Mouse (Mus musculus) limb, embryonic 13.5 days (tissue): ENCODE data around the gene Skil. TPM values are rescaled to one million over a fixed set of nuclear protein-coding genes. Genes with fewer than 3 reads are reported as not detected.

Experiments used
- ATAC-seq: fragments of 200-750 bp; cut with Nextera tagmentation; 2 replicates; pipeline ENCODE4 v1.8.0; 2017; ENCODE audit warnings: low read depth, moderate number of reproducible peaks, moderate TSS enrichment; ENCODE audit not compliant: low FRiP score
- H3K27ac ChIP-seq: fragments of 300-500 bp; sonication (generic); 2 replicates; pipeline ENCODE4 v1.5.1; 2015; ENCODE audit warnings: inconsistent platforms, mild to moderate bottlenecking, moderate library complexity
- H3K27me3 ChIP-seq: fragments of 300-500 bp; sonication (generic); 2 replicates; pipeline ENCODE4 v1.6.1; 2015; ENCODE audit warnings: mild to moderate bottlenecking, inconsistent platforms
- H3K36me3 ChIP-seq: fragments of 300-500 bp; sonication (generic); 2 replicates; pipeline ENCODE4 v1.6.1; 2015; ENCODE audit warnings: inconsistent platforms, mild to moderate bottlenecking, moderate library complexity
- H3K4me1 ChIP-seq: fragments of 300-500 bp; sonication (generic); 2 replicates; pipeline ENCODE4 v1.6.1; 2015; ENCODE audit warnings: inconsistent platforms
- H3K4me2 ChIP-seq: fragments of 300-500 bp; sonication (generic); replicated peaks from 2 replicates; pipeline ENCODE4 v1.6.1; 2015; ENCODE audit warnings: inconsistent platforms, mild to moderate bottlenecking, moderate library complexity
- H3K4me3 ChIP-seq: fragments of 300-500 bp; sonication (generic); 2 replicates; pipeline ENCODE4 v1.5.1; 2015; ENCODE audit warnings: moderate library complexity, mild to moderate bottlenecking, inconsistent platforms
- H3K9ac ChIP-seq: fragments of 300-500 bp; sonication (generic); 2 replicates; pipeline ENCODE4 v1.6.1; 2015; ENCODE audit warnings: mild to moderate bottlenecking, inconsistent platforms
- H3K9me3 ChIP-seq: fragments of 300-500 bp; sonication (generic); 2 replicates; pipeline ENCODE4 v1.6.1; 2016; ENCODE audit warnings: inconsistent platforms
- WGBS: fragments of 180-500 bp; shearing (Covaris S2); methylation state at CpG from one replicate; pipeline ENCODE4 v1.1.7; 2015; 5-methylcytosine and 5-hydroxymethylcytosine counted together
- polyA plus RNA-seq: library from polyadenylated mRNA; unstranded; fragments of >200 nt; fragmentation: Nextera tagmentation; extraction: Ambion mirVana; gene quantifications from 2 replicates; pipeline ENCODE4 v1.2.1, GENCODE M21; 2015

Skil gene
- 27.2 and 30.2 TPM in 2 replicates for polyA plus RNA-seq

DNA sequence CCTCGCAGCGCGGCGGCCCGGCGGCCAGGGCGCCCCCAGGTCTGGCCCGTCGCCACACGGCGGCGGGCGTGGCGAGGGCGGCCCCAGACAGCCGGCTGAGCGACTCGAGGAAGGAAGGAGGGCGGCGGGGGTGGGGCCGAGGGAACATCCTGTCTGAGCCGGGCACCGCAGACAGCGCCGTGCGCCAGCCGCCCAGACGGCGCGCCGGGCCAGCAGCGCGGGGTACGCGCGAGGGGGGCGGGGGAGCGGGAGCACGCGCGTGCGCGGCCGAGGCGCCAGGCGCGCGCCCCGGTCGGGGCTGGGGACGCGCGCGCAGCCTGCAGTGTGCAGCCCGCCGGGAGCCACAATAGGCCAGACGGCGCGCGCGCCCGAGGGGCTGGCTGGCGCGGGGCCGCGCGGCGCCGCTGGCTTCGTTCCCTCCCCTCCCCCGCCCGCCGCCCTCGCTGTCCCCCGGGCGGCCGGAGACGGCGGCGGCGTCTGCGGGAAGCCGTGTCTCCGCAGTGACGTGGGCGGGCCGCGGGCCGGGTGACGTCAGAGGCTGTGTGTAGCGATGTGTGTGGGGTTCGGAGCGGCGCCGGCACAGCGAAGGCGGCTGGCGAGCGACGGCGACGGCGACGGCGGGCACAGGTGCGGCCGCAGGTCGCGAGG is at the start of gene Skil:
TSS of gene Skil (plus strand) at position 528 of the 648 bp plus-strand sequence.
- no peaks in the 10 kb centered on the region for H3K27me3 ChIP-seq
- peak within 1 kb of the TSS; percentile 97 for H3K4me3 ChIP-seq
- peak; percentile 96 for ATAC-seq
- H3K27ac ChIP-seq: peak within 1 kb of the TSS; percentile 99
- H3K4me2 ChIP-seq: peak within 1 kb of the TSS; percentile 79
- H3K36me3 ChIP-seq: peaks cover 8% of the 10 kb centered on the region; the same call in 1 of the 2 replicates
- WGBS: under 1% methylated on average over 70 of the region's 109 CpGs
- no peaks in the 10 kb centered on the region for H3K9me3 ChIP-seq
- peak within 1 kb of the TSS; percentile 94 for H3K9ac ChIP-seq
- H3K4me1 ChIP-seq: peaks cover 31% of the 10 kb centered on the region

DNA sequence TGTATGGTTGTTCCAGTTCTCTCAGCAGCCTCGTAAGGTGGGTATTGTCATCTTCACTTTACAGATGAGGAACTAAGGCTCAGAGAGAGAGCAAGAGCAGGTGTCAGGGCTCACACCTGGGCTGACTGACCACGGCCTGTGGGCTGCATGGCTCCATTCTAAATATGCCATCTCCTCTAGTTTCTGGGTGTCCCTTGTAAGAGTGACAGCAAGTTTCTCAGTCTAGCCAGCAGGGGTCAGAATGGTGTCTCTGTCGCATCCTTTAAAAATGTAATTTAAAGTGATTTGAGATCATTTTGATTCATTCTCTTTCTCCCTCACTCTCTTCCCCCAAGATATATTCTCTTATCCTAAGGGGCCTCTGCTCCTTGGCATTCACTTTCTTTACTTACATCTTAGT is 47.6 kb upstream of the Skil start:
- H3K9ac ChIP-seq: no peak overlapping the region
- no peaks in the 10 kb centered on the region for H3K4me1 ChIP-seq
- no peak overlapping the region for H3K27ac ChIP-seq
- H3K9me3 ChIP-seq: no peaks in the 10 kb centered on the region
- H3K4me2 ChIP-seq: no peak overlapping the region
- peaks cover 51% of the 10 kb centered on the region for H3K36me3 ChIP-seq
- no peak overlapping the region for H3K4me3 ChIP-seq
- ATAC-seq: no peak
- 73% methylated on average over 3 of the region's 3 CpGs for WGBS
- H3K27me3 ChIP-seq: no peaks in the 10 kb centered on the region

DNA sequence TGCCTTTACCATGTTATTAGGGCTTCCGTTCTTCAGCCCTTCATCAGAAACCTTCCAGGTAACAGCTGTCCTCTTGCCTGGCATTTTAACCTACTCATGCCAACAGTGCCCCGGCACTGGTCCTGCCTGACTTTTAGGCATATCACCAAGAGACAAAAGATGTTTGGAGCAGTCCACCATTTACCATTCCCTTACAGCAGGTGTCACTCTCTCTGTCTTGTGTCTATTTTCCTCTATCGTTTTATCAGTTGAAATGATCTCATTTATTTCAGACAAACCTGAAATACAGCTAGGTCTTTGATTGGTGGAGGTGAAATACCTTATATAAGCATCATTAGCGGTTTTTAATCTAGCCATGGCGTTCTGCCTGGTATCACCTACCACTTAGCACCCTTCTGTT is 45.8 kb upstream of the Skil start:
- Histone ChIP-seq H3K9me3 (no peaks in the 10 kb centered on the region), H3K27me3 (no peaks in the 10 kb centered on the region), H3K36me3 (peaks cover 44% of the 10 kb centered on the region), H3K27ac (no peak overlapping the region), H3K4me1 (no peaks in the 10 kb centered on the region), H3K9ac (no peak overlapping the region), H3K4me3 (no peak overlapping the region), H3K4me2 (no peak overlapping the region)
- WGBS: 91% methylated on average over 5 of the region's 5 CpGs
- ATAC-seq: no peak

DNA sequence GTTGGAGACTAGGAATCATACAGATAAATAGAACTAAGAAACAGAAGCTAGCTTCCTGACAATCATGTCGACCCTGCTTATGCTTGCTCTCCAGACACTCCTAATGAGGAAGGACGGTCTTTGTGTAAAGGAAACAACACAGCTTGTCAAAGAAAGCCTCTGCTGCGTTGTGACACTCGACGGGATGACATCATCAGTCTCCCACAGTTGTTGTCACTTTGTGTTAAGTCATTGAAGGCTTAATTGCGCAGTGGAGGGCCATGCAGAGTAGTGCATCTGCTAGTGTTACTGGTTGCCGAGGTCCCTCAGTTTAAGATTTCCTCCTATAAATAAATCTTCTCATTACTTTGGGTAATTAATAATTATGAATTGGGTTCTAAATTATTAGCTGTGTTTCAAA is 44.5 kb upstream of the Skil start:
- Histone ChIP-seq H3K4me3 (no peak overlapping the region), H3K4me2 (no peak overlapping the region), H3K27me3 (no peaks in the 10 kb centered on the region), H3K9ac (no peak overlapping the region), H3K9me3 (no peaks in the 10 kb centered on the region), H3K4me1 (no peaks in the 10 kb centered on the region), H3K36me3 (peaks cover 44% of the 10 kb centered on the region), H3K27ac (no peak overlapping the region)
- WGBS: 84% methylated on average over 7 of the region's 7 CpGs
- ATAC-seq: no peak

DNA sequence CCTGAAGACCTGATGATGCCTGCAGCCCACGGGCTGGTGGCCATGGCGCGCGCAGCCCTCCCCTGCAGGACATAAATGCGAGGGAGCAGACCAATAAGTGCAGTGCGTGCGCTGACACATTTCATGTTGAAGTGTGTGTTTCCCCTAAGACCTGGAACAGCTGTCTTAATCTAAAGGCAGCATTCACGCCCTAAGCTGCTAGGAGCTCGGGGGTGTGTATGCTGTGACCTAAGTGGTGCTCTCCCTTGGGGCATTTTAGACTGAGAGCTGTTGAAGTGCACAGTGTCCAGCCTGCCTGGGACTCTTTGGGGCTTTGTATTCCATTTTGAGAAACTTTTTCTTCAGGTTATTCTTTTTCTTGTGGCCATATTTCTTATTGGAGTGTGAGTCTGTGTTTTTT is 43.1 kb upstream of the Skil start:
- 77% methylated on average over 9 of the region's 9 CpGs for WGBS
- no peak overlapping the region for H3K9ac ChIP-seq

GRCm38 (mm10) chr3:31053191-31053590 is 41.7 kb upstream of the Skil start:
- Histone ChIP-seq H3K4me1 (no peaks in the 10 kb centered on the region), H3K36me3 (peaks cover 33% of the 10 kb centered on the region), H3K9ac (no peak overlapping the region), H3K27ac (no peak overlapping the region), H3K9me3 (no peaks in the 10 kb centered on the region), H3K4me3 (no peak overlapping the region), H3K27me3 (no peaks in the 10 kb centered on the region), H3K4me2 (no peak overlapping the region)
- no peak for ATAC-seq
- 97% methylated on average over 9 of the region's 9 CpGs for WGBS

More for the DNA sequence above, 43.1 kb upstream of the Skil start:
- H3K4me2 ChIP-seq: no peak overlapping the region
- peaks cover 44% of the 10 kb centered on the region for H3K36me3 ChIP-seq
- no peak overlapping the region for H3K27ac ChIP-seq
- H3K4me3 ChIP-seq: no peak overlapping the region
- H3K27me3 ChIP-seq: no peaks in the 10 kb centered on the region
- H3K4me1 ChIP-seq: no peaks in the 10 kb centered on the region
- ATAC-seq: no peak
- H3K9me3 ChIP-seq: no peaks in the 10 kb centered on the region

- ATAC-seq: no peak
- Histone ChIP-seq H3K9ac (no peak overlapping the region), H3K4me2 (no peak overlapping the region), H3K4me3 (no peak overlapping the region), H3K27ac (no peak overlapping the region), H3K9me3 (no peaks in the 10 kb centered on the region), H3K36me3 (peaks cover 21% of the 10 kb centered on the region), H3K27me3 (no peaks in the 10 kb centered on the region), H3K4me1 (no peaks in the 10 kb centered on the region)
- WGBS: 92% methylated on average over 8 of the region's 8 CpGs
These were observed 40.0 kb upstream of the Skil start for GRCm38 (mm10) chr3:31054888-31055287.

- H3K27me3 ChIP-seq: no peaks in the 10 kb centered on the region
- peak overlapping the region; percentile 47 for H3K4me3 ChIP-seq
- no peaks in the 10 kb centered on the region for H3K9me3 ChIP-seq
- ATAC-seq: peak; percentile 75
- peak overlapping the region; percentile 60 for H3K4me2 ChIP-seq
- 25% methylated on average over 17 of the region's 17 CpGs for WGBS
- peak overlapping the region; percentile 50; the same call in 1 of the 2 replicates for H3K9ac ChIP-seq
- no peaks in the 10 kb centered on the region for H3K4me1 ChIP-seq
- H3K36me3 ChIP-seq: peaks cover 14% of the 10 kb centered on the region
- H3K27ac ChIP-seq: no peak overlapping the region
These were observed 38.7 kb upstream of the Skil start for GRCm38 (mm10) chr3:31056047-31056650.

DNA sequence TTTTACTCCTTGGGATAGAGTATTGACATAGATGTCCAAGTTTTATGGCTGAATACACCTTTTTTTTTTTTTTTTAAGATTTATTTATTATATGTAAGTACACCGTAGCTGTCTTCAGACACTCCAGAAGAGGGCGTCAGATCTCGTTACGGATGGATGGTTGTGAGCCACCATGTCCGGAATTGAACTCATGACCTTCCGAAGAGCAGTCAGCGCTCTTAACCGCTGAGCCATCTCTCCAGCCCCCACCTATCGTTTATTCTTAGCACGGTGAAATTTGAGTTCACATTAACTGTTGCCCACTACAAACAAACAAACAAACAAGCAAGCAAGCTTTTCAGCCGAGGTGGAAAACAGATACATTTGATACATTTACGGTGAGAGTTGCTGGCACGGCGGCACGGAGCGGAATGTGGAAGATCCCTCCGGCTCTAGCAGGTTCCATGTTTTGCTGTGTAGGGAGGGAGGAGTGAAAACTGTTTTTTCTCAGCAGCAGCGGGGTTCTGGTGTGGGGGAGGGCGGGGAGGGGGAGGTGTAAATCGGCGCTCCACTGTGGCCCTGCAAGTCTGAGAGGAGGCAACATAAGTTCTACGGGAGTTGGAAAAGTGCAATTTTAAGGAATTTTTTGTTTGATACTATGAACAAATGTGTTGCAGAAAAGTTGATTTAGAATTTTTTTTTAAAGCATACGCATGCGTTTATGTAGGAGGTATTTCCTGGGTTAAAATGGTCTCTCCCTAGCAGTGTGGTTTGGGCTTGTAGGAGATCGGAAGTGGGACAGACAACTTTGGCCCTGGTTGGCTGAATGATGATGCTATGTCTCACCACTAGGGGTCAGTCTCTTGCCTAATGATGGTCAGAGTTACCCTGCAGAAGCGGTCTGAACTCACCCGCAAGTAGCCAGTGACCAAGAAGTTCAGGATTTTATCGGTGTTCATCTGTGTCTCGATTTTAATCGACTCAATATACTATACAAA is 37.9 kb upstream of the Skil start:
- WGBS: 2% methylated on average over 30 of the region's 30 CpGs
- Histone ChIP-seq H3K4me2 (peak overlapping the region; percentile 60), H3K27ac (peak overlapping the region; percentile 35; the same call in 1 of the 2 replicates), H3K9me3 (no peaks in the 10 kb centered on the region), H3K9ac (peak overlapping the region; percentile 50; the same call in 1 of the 2 replicates), H3K27me3 (no peaks in the 10 kb centered on the region), H3K4me3 (peak overlapping the region; percentile 47), H3K36me3 (peaks cover 8% of the 10 kb centered on the region), H3K4me1 (no peaks in the 10 kb centered on the region)
- peak; percentile 87 for ATAC-seq

DNA sequence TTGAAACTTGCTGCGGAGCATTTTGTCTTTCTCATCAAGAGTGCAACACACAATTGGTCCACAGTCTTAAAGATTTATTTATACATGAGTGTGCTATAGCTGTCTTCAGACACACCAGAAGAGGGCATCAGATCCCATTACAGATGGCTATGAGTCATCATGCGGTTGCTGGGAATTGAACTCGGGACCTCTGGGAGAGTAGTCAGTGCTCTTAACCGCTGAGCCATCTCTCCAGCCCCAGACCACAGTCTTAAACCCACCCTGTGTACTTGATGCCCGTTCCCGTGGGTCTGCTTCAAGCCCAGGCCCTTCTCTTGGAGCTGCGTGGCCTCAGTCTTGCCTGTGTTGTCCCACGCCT is 34.1 kb upstream of the Skil start:
- H3K27ac ChIP-seq: no peak overlapping the region
- WGBS: 87% methylated on average over 8 of the region's 8 CpGs

GRCm38 (mm10) chr3:31061103-31061785 is 33.6 kb upstream of the Skil start:
- no peak for ATAC-seq
- no peak overlapping the region for H3K27ac ChIP-seq
- no peaks in the 10 kb centered on the region for H3K36me3 ChIP-seq
- 69% methylated on average over 20 of the region's 20 CpGs for WGBS
- H3K4me1 ChIP-seq: no peaks in the 10 kb centered on the region
- no peaks in the 10 kb centered on the region for H3K9me3 ChIP-seq
- H3K4me2 ChIP-seq: no peak overlapping the region
- no peaks in the 10 kb centered on the region for H3K27me3 ChIP-seq
- no peak overlapping the region for H3K9ac ChIP-seq
- no peak overlapping the region for H3K4me3 ChIP-seq

More for the DNA sequence above, 34.1 kb upstream of the Skil start:
- H3K9me3 ChIP-seq: no peaks in the 10 kb centered on the region
- no peak overlapping the region for H3K4me3 ChIP-seq
- no peak overlapping the region for H3K4me2 ChIP-seq
- no peak overlapping the region for H3K9ac ChIP-seq
- no peaks in the 10 kb centered on the region for H3K27me3 ChIP-seq
- no peak for ATAC-seq
- H3K4me1 ChIP-seq: no peaks in the 10 kb centered on the region
- no peaks in the 10 kb centered on the region for H3K36me3 ChIP-seq
